Mouse (Mus musculus) MEL (cell line): ENCODE measurements around the gene Socs7. TPM values are rescaled to one million over a fixed set of nuclear protein-coding genes. Genes with fewer than 3 reads are reported as not detected.

Experiments used
- DNase-seq: peaks from one replicate; pipeline ENCODE4 v3.0.0; 2011; ENCODE audit warnings: low read depth, low spot score
- H3K27ac ChIP-seq: 2 replicates; pipeline ENCODE4 v1.5.1; 2012; ENCODE audit warnings: low read depth, mild to moderate bottlenecking, control low read depth, low read length, moderate library complexity; ENCODE audit not compliant: control insufficient read depth
- H3K27me3 ChIP-seq, 2 experiments: fragments of 150-350 bp in 1 of 2; sonication (generic) in 1 of 2; 2 replicates each; pipeline ENCODE4 v1.6.1; 2012; ENCODE audit warnings: low read length in 2 of 2, mild to moderate bottlenecking in 2 of 2, improper control_type of control experiment in 1 of 2, moderate library complexity in 1 of 2; ENCODE audit not compliant: insufficient read depth in 2 of 2, control insufficient read depth in 1 of 2
- H3K36me3 ChIP-seq, 2 experiments: 2 replicates each; pipeline ENCODE4 v1.6.1; 2012 to 2014; ENCODE audit warnings: low read length in 2 of 2, improper control_type of control experiment in 1 of 2, inconsistent platforms in 1 of 2, mild to moderate bottlenecking in 1 of 2; ENCODE audit not compliant: insufficient read depth in 2 of 2, control insufficient read depth in 1 of 2
- H3K4me1 ChIP-seq, 2 experiments: fragments of 150-350 bp in 1 of 2; sonication (generic) in 1 of 2; 2 replicates each; pipeline ENCODE4 v1.6.1; 2012; ENCODE audit warnings: low read length in 2 of 2, improper control_type of control experiment in 1 of 2, mild to moderate bottlenecking in 1 of 2; ENCODE audit not compliant: insufficient read depth in 2 of 2, control insufficient read depth in 1 of 2
- H3K4me3 ChIP-seq, 2 experiments: fragments of 150-350 bp in 1 of 2; sonication (generic) in 1 of 2; 2 replicates each; pipeline ENCODE4 v1.5.1; 2012; ENCODE audit warnings: low read depth in 2 of 2, low read length in 2 of 2, mild to moderate bottlenecking in 2 of 2, moderate library complexity in 2 of 2, control low read depth in 1 of 2, improper control_type of control experiment in 1 of 2; ENCODE audit not compliant: control insufficient read depth in 1 of 2, insufficient read depth in 1 of 2
- H3K79me2 ChIP-seq: 2 replicates; pipeline ENCODE4 v1.6.1; 2012; ENCODE audit warnings: mild to moderate bottlenecking, low read length, moderate library complexity; ENCODE audit not compliant: control insufficient read depth, poor library complexity, insufficient read depth
- H3K9ac ChIP-seq: 2 replicates; pipeline ENCODE4 v1.6.1; 2012; ENCODE audit warnings: low read depth, mild to moderate bottlenecking, control low read depth, low read length, moderate library complexity; ENCODE audit not compliant: control insufficient read depth, poor library complexity, severe bottlenecking
- H3K9me3 ChIP-seq: fragments of 150-350 bp; sonication (generic); replicated peaks from 2 replicates; pipeline ENCODE4 v1.6.1; 2012; ENCODE audit warnings: mild to moderate bottlenecking, low read length, improper control_type of control experiment, moderate library complexity; ENCODE audit not compliant: insufficient read depth
- CTCF ChIP-seq, 3 experiments: IDR thresholded peaks in 2 of 3; conservative IDR thresholded peaks in 1 of 3; 2 replicates each; pipeline ENCODE4 v1.5.1; 2011 to 2012; ENCODE audit warnings: low read length in 3 of 3, low read depth in 2 of 3, mild to moderate bottlenecking in 2 of 3, improper control_type of control experiment in 1 of 3, inconsistent platforms in 1 of 3, mixed read lengths in 1 of 3, moderate library complexity in 1 of 3; ENCODE audit not compliant: control insufficient read depth in 1 of 3, insufficient read depth in 1 of 3, poor library complexity in 1 of 3, severe bottlenecking in 1 of 3
- HCFC1 ChIP-seq: IDR thresholded peaks from 2 replicates; pipeline ENCODE4 v1.6.1; 2012; ENCODE audit warnings: low read depth, mild to moderate bottlenecking, inconsistent platforms, low read length, improper control_type of control experiment, moderate library complexity
- KAT2A ChIP-seq: conservative IDR thresholded peaks from 2 replicates; pipeline ENCODE4 v1.6.1; 2012; ENCODE audit warnings: low read depth, low read length, improper control_type of control experiment, inconsistent platforms
- MAX ChIP-seq: IDR thresholded peaks from 2 replicates; pipeline ENCODE4 v1.6.1; 2011; ENCODE audit warnings: low read length, improper control_type of control experiment
- MAZ ChIP-seq: IDR thresholded peaks from 2 replicates; pipeline ENCODE4 v1.6.1; 2012; ENCODE audit warnings: low read depth, mild to moderate bottlenecking, inconsistent platforms, low read length, improper control_type of control experiment
- MEF2A ChIP-seq: IDR thresholded peaks from 2 replicates; pipeline ENCODE4 v1.6.1; 2014; ENCODE audit warnings: low read depth, mild to moderate bottlenecking, inconsistent platforms, low read length, improper control_type of control experiment; ENCODE audit not compliant: poor library complexity, insufficient replicate concordance, severe bottlenecking; ENCODE audit errors: extremely low read depth
- MXI1 ChIP-seq: IDR thresholded peaks from 2 replicates; pipeline ENCODE4 v1.6.1; 2011; ENCODE audit warnings: mild to moderate bottlenecking, low read depth, low read length, improper control_type of control experiment
- MYB ChIP-seq: IDR thresholded peaks from 2 replicates; pipeline ENCODE4 v1.6.1; 2011; ENCODE audit warnings: mild to moderate bottlenecking, low read depth, low read length, improper control_type of control experiment
- MYC ChIP-seq: IDR thresholded peaks from 2 replicates; pipeline ENCODE4 v1.6.1; 2011; ENCODE audit warnings: low read depth, mild to moderate bottlenecking, low read length, improper control_type of control experiment, moderate library complexity
- NELFE ChIP-seq: IDR thresholded peaks from 2 replicates; pipeline ENCODE4 v1.6.1; 2011; ENCODE audit warnings: low read depth, low read length, improper control_type of control experiment
- POLR2A ChIP-seq, 2 experiments: IDR thresholded peaks; 2 replicates each; pipeline ENCODE4 v1.6.1; 2011 to 2012; ENCODE audit warnings: low read length in 2 of 2, mild to moderate bottlenecking in 2 of 2, control low read depth in 1 of 2, improper control_type of control experiment in 1 of 2, low read depth in 1 of 2, moderate library complexity in 1 of 2; ENCODE audit not compliant: control insufficient read depth in 1 of 2, insufficient read depth in 1 of 2, poor library complexity in 1 of 2
- POLR2AphosphoS5 ChIP-seq: IDR thresholded peaks from 2 replicates; pipeline ENCODE4 v1.6.1; 2012; ENCODE audit warnings: low read depth, borderline replicate concordance, mild to moderate bottlenecking, inconsistent platforms, low read length, moderate library complexity, mixed read lengths
- RAD21 ChIP-seq: IDR thresholded peaks from 2 replicates; pipeline ENCODE4 v1.6.1; 2011; ENCODE audit warnings: mild to moderate bottlenecking, low read depth, low read length, improper control_type of control experiment
- RCOR1 ChIP-seq: IDR thresholded peaks from 2 replicates; pipeline ENCODE4 v1.6.1; 2012; ENCODE audit warnings: low read depth, mild to moderate bottlenecking, inconsistent platforms, low read length, improper control_type of control experiment
- TAL1 ChIP-seq: IDR thresholded peaks from 2 replicates; pipeline ENCODE4 v1.6.1; 2012; ENCODE audit warnings: mild to moderate bottlenecking, inconsistent platforms, low read length, moderate library complexity, mixed read lengths
- TCF12 ChIP-seq: IDR thresholded peaks from 2 replicates; pipeline ENCODE4 v1.6.1; 2014; ENCODE audit warnings: low read depth, mild to moderate bottlenecking, inconsistent platforms, low read length, improper control_type of control experiment, moderate library complexity
- ZC3H11A ChIP-seq: IDR thresholded peaks from 2 replicates; pipeline ENCODE4 v1.6.1; 2012; ENCODE audit warnings: low read depth, mild to moderate bottlenecking, inconsistent platforms, low read length, improper control_type of control experiment
- ZKSCAN1 ChIP-seq: IDR thresholded peaks from 2 replicates; pipeline ENCODE4 v1.6.1; 2012; ENCODE audit warnings: low read depth, mild to moderate bottlenecking, inconsistent platforms, low read length, improper control_type of control experiment, moderate library complexity
- ZMIZ1 ChIP-seq: IDR thresholded peaks from 2 replicates; pipeline ENCODE4 v1.6.1; 2012; ENCODE audit warnings: low read depth, mild to moderate bottlenecking, inconsistent platforms, low read length, improper control_type of control experiment, moderate library complexity
- ZNF384 ChIP-seq: IDR thresholded peaks from 2 replicates; pipeline ENCODE4 v1.6.1; 2012; ENCODE audit warnings: low read depth, mild to moderate bottlenecking, inconsistent platforms, low read length, improper control_type of control experiment
- polyA plus RNA-seq, 2 experiments: library from polyadenylated mRNA; stranded (reverse) in 1 of 2; unstranded in 1 of 2; fragments of >175 nt in 1 of 2; fragments of >200 nt in 1 of 2; gene quantifications; 2 replicates each; pipeline versions ENCODE4 v1.2.1 to v1.2.4; 2012; ENCODE audit warnings: low replicate concordance in 2 of 2, low read depth in 1 of 2; ENCODE audit not compliant: insufficient read length in 2 of 2, insufficient read depth in 1 of 2, missing spikeins in 1 of 2
- total RNA-seq: library from RNA; depleted of rRNA; stranded (reverse); fragments of 300-350 nt; gene quantifications from 2 replicates; pipeline ENCODE4 v1.2.3, GENCODE M21; 2012

Gene Socs7
- total and polyA plus RNA-seq, 3 experiments = 19.3 to 21.0 TPM; not detected in 1

GRCm38 (mm10) chr11:97438868-97439267 is 76.5 kb downstream of the Socs7 start:
- no peaks in the 10 kb centered on the region for H3K9me3 ChIP-seq
- no peak overlapping the region for H3K9ac ChIP-seq
- TF ChIP-seq MEF2A (no peak), RAD21 (no peak), ZNF384 (no peak)
- TF ChIP-seq, all 39 proteins: peak for 0
- Histone ChIP-seq H3K4me3 (no peak overlapping the region), H3K36me3 (peaks cover 0 to 34% of the 10 kb centered on the region in 2 experiments; a peak in 2 of 4 replicates), H3K27me3 (no peaks in the 10 kb centered on the region), H3K27ac (no peak overlapping the region), H3K79me2 (no peaks in the 10 kb centered on the region), H3K4me1 (peaks cover 25 to 45% of the 10 kb centered on the region in 2 experiments)
- DNase-seq = no peak

- TF ChIP-seq MAX (no peak), KAT2A (no peak), MEF2A (no peak), NELFE (no peak), RCOR1 (no peak), POLR2A (IDR thresholded peaks at IDR 0.05; ENCODE audit: control insufficient read depth in 1 of 2, insufficient read depth in 1 of 2, low read depth in 1 of 2, low read length in 2 of 2, poor library complexity in 1 of 2) (no peak), ZMIZ1 (no peak), ZC3H11A (no peak), ZNF384 (no peak), CTCF (IDR thresholded peaks at IDR 0.05 in 2 of 3, conservative IDR thresholded peaks at IDR 0.05 in 1 of 3; ENCODE audit: control insufficient read depth in 1 of 3, insufficient read depth in 1 of 3, low read depth in 2 of 3, low read length in 3 of 3, poor library complexity in 1 of 3, severe bottlenecking in 1 of 3) (no peak), HCFC1 (no peak), MYC (no peak), MYB (no peak), TCF12 (no peak), MXI1 (no peak), POLR2AphosphoS5 (no peak), ZKSCAN1 (no peak), MAZ (no peak), TAL1 (no peak), RAD21 (no peak)
- Histone ChIP-seq H3K36me3 (peaks cover 0 to 30% of the 10 kb centered on the region in 2 experiments; a peak in 2 of 4 replicates), H3K79me2 (no peaks in the 10 kb centered on the region), H3K9me3 (no peaks in the 10 kb centered on the region), H3K27me3 (no peaks in the 10 kb centered on the region), H3K4me3 (no peak overlapping the region), H3K4me1 (peaks cover 25 to 44% of the 10 kb centered on the region in 2 experiments), H3K27ac (no peak overlapping the region), H3K9ac (no peak overlapping the region)
- no peak for DNase-seq
These were observed 77.6 kb downstream of the Socs7 start for GRCm38 (mm10) chr11:97439935-97440334.
